Mouse (Mus musculus) neural tube, embryonic 13.5 days (tissue): Measurements from ENCODE around the gene Fndc7. TPM values are rescaled to one million over a fixed set of nuclear protein-coding genes. Genes with fewer than 3 reads are reported as not detected.

Experiments
- ATAC-seq: fragments of 200-750 bp; cut with Nextera tagmentation; 2 replicates; pipeline ENCODE4 v1.8.0; 2017; ENCODE audit warnings: low read depth, mild to moderate bottlenecking, moderate TSS enrichment, moderate library complexity
- H3K27ac ChIP-seq: fragments of 300-500 bp; sonication (generic); replicated peaks from 2 replicates; pipeline ENCODE4 v1.5.1; 2015; ENCODE audit warnings: moderate library complexity, mild to moderate bottlenecking, inconsistent platforms
- H3K27me3 ChIP-seq: fragments of 300-500 bp; sonication (generic); 2 replicates; pipeline ENCODE4 v1.6.1; 2015; ENCODE audit warnings: mild to moderate bottlenecking, inconsistent platforms
- H3K36me3 ChIP-seq: fragments of 300-500 bp; sonication (generic); 2 replicates; pipeline ENCODE4 v1.6.1; 2015; ENCODE audit warnings: mild to moderate bottlenecking, inconsistent platforms
- H3K4me1 ChIP-seq: fragments of 300-500 bp; sonication (generic); replicated peaks from 2 replicates; pipeline ENCODE4 v1.6.1; 2015; ENCODE audit warnings: inconsistent platforms
- H3K4me2 ChIP-seq: fragments of 300-500 bp; sonication (generic); 2 replicates; pipeline ENCODE4 v1.6.1; 2015; ENCODE audit warnings: inconsistent platforms, mild to moderate bottlenecking, moderate library complexity
- H3K4me3 ChIP-seq: fragments of 300-500 bp; sonication (generic); 2 replicates; pipeline ENCODE4 v1.5.1; 2015; ENCODE audit warnings: mild to moderate bottlenecking, inconsistent platforms
- H3K9ac ChIP-seq: fragments of 300-500 bp; sonication (generic); 2 replicates; pipeline ENCODE4 v1.6.1; 2015; ENCODE audit warnings: moderate library complexity, mild to moderate bottlenecking, inconsistent platforms
- H3K9me3 ChIP-seq: fragments of 300-500 bp; sonication (generic); 2 replicates; pipeline ENCODE4 v1.6.1; 2016; ENCODE audit warnings: inconsistent platforms
- WGBS: fragments of 180-500 bp; shearing (Covaris S2); methylation state at CpG from one replicate; pipeline ENCODE4 v1.1.7; 2015; 5-methylcytosine and 5-hydroxymethylcytosine counted together
- polyA plus RNA-seq: library from polyadenylated mRNA; unstranded; fragments of >200 nt; fragmentation: Nextera tagmentation; extraction: Ambion mirVana; gene quantifications from 2 replicates; pipeline ENCODE4 v1.2.1, GENCODE M21; 2015

Gene Fndc7
- polyA plus RNA-seq: 0.28 TPM in 1 of 2 replicates, not detected in the other

DNA sequence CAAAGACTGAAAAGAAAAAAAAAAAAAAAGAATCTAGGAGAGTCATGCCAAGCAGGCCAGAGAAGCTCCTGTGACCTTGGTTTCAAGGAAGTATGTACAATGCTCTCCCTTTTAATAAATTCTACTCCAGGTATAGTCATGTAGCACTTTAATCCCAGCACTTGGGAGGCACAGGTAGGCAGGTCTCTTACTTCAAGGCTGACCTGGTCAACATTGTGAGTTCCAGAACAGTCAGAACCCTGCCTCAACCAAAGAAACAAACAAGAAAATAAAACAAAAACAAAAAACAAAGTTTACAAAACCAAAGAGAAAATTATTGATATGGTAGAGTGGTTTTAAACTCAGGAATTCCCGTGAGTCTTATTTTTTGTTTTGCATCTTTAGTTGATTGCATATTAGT, at the start of gene Fndc7:
Gene Fndc7 (minus strand): TSS at position 101 of the 400 bp plus-strand sequence.
- H3K27me3 ChIP-seq: no peaks in the 10 kb centered on the region
- H3K36me3 ChIP-seq: no peaks in the 10 kb centered on the region
- H3K9me3 ChIP-seq: no peaks in the 10 kb centered on the region
- WGBS: 97% methylated on average over 1 of the region's 1 CpGs
- H3K4me1 ChIP-seq: peaks cover 13% of the 10 kb centered on the region
- no peak within 1 kb of the TSS for H3K4me3 ChIP-seq
- no peak within 1 kb of the TSS for H3K9ac ChIP-seq
- no peak within 1 kb of the TSS for H3K4me2 ChIP-seq
- no peak for ATAC-seq
- H3K27ac ChIP-seq: no peak within 1 kb of the TSS

DNA sequence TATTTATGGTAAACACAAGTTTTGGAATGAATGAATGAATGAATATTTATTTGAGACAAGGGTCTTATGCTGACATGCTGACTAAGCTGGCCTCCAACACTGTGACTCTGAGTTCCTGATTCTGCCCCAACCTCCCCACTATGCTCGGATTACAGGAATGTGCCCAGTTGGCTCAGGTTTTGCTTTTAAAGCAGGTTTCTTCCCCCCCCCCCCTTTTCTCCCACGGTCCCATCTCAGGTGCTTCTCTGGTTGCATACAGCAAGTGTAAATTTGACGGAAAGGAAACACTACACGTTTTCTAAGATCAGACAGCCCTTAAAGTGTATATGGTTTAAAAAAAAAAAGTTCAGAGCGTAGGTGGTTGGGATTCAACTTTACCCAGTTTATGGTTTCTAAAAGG, 49.8 kb upstream of the Fndc7 start, which contains the start of gene Henmt1:
Gene Henmt1 (plus strand): TSS at position 301 of the 400 bp plus-strand sequence.
- no peak for ATAC-seq
- Histone ChIP-seq H3K27ac (no peak within 1 kb of the TSS), H3K9me3 (no peaks in the 10 kb centered on the region), H3K36me3 (no peaks in the 10 kb centered on the region), H3K9ac (peak within 1 kb of the TSS; percentile 50), H3K4me1 (no peaks in the 10 kb centered on the region), H3K4me2 (peak within 1 kb of the TSS; percentile 55), H3K4me3 (peak within 1 kb of the TSS; percentile 38), H3K27me3 (no peaks in the 10 kb centered on the region)
- WGBS: 84% methylated on average over 5 of the region's 5 CpGs

GRCm38 (mm10) chr3:108938691-108939090, 48.9 kb upstream of the Fndc7 start:
- Histone ChIP-seq H3K9ac (no peak overlapping the region), H3K4me3 (no peak overlapping the region), H3K27me3 (no peaks in the 10 kb centered on the region), H3K9me3 (no peaks in the 10 kb centered on the region), H3K36me3 (no peaks in the 10 kb centered on the region), H3K4me2 (no peak overlapping the region), H3K4me1 (no peaks in the 10 kb centered on the region), H3K27ac (no peak overlapping the region)
- ATAC-seq: no peak
- WGBS: 96% methylated on average over 5 of the region's 5 CpGs

- H3K4me2 ChIP-seq: no peak overlapping the region
- no peaks in the 10 kb centered on the region for H3K4me1 ChIP-seq
- H3K36me3 ChIP-seq: no peaks in the 10 kb centered on the region
- H3K9ac ChIP-seq: no peak overlapping the region
- H3K27me3 ChIP-seq: no peaks in the 10 kb centered on the region
- H3K27ac ChIP-seq: no peak overlapping the region
- no peak for ATAC-seq
- WGBS: 90% methylated on average over 6 of the region's 6 CpGs
- no peak overlapping the region for H3K4me3 ChIP-seq
- H3K9me3 ChIP-seq: no peaks in the 10 kb centered on the region
These were observed 43.7 kb upstream of the Fndc7 start for GRCm38 (mm10) chr3:108933557-108933956.

DNA sequence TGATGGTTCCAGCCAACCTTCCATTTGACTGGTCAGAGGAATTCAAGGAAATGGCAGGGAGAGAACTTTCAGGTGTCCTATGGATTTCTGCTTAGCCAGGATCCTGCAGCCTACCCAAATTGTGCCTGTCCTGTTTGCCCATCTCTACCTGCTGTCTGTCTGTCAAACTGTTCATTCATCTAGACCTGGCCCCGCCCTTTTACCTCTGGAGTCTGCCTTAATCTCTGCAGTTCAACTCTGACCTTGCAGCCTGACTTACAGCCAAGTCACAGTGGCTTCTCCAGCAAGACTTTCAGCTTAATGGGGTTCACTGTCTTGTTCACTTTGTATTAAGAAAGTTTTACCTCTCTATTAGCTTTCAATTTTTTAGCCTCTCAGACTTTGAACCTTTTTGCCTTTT, 36.5 kb upstream of the Fndc7 start:
- Histone ChIP-seq H3K9ac (no peak overlapping the region), H3K36me3 (no peaks in the 10 kb centered on the region), H3K27ac (no peak overlapping the region), H3K4me1 (no peaks in the 10 kb centered on the region), H3K4me2 (no peak overlapping the region), H3K9me3 (no peaks in the 10 kb centered on the region), H3K27me3 (no peaks in the 10 kb centered on the region), H3K4me3 (no peak overlapping the region)
- no peak for ATAC-seq
- 65% methylated on average over 1 of the region's 1 CpGs for WGBS

DNA sequence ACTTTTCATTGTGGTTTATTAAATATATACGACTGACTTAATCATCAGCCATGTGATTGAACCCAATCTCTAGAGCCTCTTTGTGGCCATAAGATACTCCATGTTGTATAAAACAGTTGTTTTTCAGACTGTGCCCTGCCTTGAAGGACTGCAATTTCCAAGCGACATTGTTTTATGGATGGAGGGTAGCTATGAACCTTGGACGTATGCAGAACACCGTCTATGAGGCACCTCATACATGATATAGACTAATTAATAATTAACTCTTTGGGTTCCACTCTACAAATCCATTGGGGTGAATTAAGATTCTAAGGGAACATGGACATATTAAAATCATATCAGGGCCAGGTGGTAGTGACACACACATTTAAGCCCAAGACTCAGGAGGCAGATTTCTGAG, 35.9 kb upstream of the Fndc7 start:
- ATAC-seq: no peak
- Histone ChIP-seq H3K4me3 (no peak overlapping the region), H3K9ac (no peak overlapping the region), H3K36me3 (no peaks in the 10 kb centered on the region), H3K27me3 (no peaks in the 10 kb centered on the region), H3K27ac (no peak overlapping the region), H3K4me1 (no peaks in the 10 kb centered on the region), H3K4me2 (no peak overlapping the region), H3K9me3 (no peaks in the 10 kb centered on the region)
- 86% methylated on average over 4 of the region's 4 CpGs for WGBS

DNA sequence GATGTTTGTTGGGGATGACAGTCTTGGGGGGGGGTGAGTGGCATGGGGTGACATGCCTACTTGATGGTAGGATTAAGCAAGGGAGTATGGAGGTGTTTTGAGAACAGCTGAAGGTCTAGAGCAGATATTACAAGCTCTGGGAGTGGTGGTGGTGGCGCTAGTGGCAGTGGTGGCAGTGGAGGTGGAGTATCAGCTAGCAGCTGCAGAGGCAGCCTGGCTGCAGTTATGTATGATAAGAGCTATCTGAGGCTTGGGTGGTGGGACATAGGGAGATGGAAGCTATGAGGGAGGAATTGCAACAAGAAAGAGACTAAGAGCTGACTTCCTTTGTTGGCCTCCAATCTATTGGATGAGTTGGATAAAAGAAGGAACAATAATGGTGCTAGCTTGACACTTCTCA, 32.0 kb upstream of the Fndc7 start:
- no peak overlapping the region for H3K27ac ChIP-seq
- no peak overlapping the region for H3K4me2 ChIP-seq
- H3K9me3 ChIP-seq: no peaks in the 10 kb centered on the region
- H3K4me1 ChIP-seq: no peaks in the 10 kb centered on the region
- H3K27me3 ChIP-seq: no peaks in the 10 kb centered on the region
- 96% methylated on average over 1 of the region's 1 CpGs for WGBS
- H3K36me3 ChIP-seq: no peaks in the 10 kb centered on the region
- no peak overlapping the region for H3K9ac ChIP-seq
- ATAC-seq: no peak
- no peak overlapping the region for H3K4me3 ChIP-seq

DNA sequence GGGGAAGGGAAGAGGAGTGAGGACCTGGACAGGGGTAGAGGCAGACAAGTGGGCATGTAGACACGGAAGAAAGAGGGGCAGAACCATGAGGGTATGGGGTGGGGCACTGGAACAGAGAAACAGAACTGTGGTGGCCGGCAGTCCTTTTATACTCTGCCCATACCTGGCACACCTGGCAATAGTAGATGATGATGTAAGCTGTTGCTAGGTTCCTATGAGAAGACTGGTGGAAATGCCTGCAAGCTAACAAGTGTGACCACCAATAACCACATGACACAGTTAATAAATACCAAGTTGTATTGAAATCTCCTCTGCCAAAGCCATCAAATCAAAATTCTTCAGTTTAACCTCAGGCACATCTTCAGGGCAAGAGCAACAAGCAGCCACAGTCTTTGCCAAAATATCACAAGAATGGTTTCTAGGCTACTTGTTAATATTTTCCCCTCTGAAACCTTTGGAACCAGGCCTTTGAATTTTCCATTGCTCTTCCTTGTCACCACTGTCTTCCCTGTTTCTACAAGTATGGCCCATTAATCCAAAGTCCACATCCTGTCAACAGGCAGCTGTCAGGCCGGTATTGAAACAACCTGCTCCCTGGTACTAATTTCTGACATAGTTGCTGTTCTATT, 30.7 kb upstream of the Fndc7 start:
- no peak overlapping the region for H3K9ac ChIP-seq
- no peak overlapping the region for H3K4me3 ChIP-seq
- H3K36me3 ChIP-seq: no peaks in the 10 kb centered on the region
- no peak overlapping the region for H3K27ac ChIP-seq
- 94% methylated on average over 3 of the region's 3 CpGs for WGBS
- H3K9me3 ChIP-seq: no peaks in the 10 kb centered on the region
- no peaks in the 10 kb centered on the region for H3K27me3 ChIP-seq
- H3K4me2 ChIP-seq: no peak overlapping the region
- H3K4me1 ChIP-seq: no peaks in the 10 kb centered on the region
- ATAC-seq: no peak

DNA sequence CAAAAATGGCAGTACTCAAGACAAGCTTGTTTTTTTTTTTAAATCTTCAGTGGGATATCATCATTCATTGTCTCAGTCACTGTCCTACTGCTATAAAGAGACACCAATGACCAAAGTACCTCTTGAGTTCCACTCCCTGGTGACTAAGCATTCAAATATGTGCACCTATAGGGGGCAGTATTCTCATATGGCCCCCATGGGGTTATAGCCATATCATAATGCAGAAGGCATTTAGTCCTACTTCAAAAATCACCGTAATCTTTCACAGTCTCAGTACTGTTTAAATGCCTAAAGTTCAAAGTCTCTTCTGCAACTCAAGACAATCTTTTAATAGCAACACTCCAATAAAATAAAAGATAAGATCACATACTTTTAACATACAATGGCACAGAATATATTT, 29.0 kb upstream of the Fndc7 start:
- ATAC-seq: no peak

DNA sequence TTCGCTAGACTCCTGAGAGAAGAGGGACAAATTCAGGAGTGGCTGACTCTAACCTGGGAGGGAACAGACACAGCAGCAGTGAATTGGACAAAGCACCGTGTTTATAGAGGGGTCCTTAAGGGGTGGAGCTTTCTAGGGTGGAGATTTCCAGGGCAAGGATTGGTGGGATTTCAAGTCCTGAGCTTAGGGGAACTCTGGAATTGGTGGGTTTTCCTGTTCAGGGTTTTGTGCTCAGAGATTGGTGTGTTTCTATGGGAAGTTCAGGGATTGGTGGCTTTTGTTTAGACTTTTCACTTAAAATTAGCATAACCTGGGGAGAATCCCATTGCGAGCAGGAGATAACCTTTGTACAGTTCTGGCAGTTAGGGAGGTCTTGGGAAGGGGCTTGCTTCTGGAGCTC, 28.2 kb upstream of the Fndc7 start:
- H3K4me2 ChIP-seq: no peak overlapping the region
- no peaks in the 10 kb centered on the region for H3K36me3 ChIP-seq
- ATAC-seq: no peak
- H3K4me3 ChIP-seq: no peak overlapping the region
- H3K27me3 ChIP-seq: no peaks in the 10 kb centered on the region
- no peaks in the 10 kb centered on the region for H3K4me1 ChIP-seq
- no peaks in the 10 kb centered on the region for H3K9me3 ChIP-seq
- H3K9ac ChIP-seq: no peak overlapping the region
- H3K27ac ChIP-seq: no peak overlapping the region
- 67% methylated on average over 3 of the region's 3 CpGs for WGBS

More for the DNA sequence above, 29.0 kb upstream of the Fndc7 start:
- 98% methylated on average over 1 of the region's 1 CpGs for WGBS
- Histone ChIP-seq H3K27me3 (no peaks in the 10 kb centered on the region), H3K4me3 (no peak overlapping the region), H3K9ac (no peak overlapping the region), H3K9me3 (no peaks in the 10 kb centered on the region), H3K36me3 (no peaks in the 10 kb centered on the region), H3K27ac (no peak overlapping the region), H3K4me1 (no peaks in the 10 kb centered on the region), H3K4me2 (no peak overlapping the region)

GRCm38 (mm10) chr3:108916857-108917256, 27.0 kb upstream of the Fndc7 start:
- Histone ChIP-seq H3K4me1 (0 out of 2 replicates have a peak, but pooled peaks cover 6% of the 10 kb centered on the region), H3K9me3 (no peaks in the 10 kb centered on the region), H3K4me3 (no peak overlapping the region), H3K27me3 (no peaks in the 10 kb centered on the region), H3K4me2 (no peak overlapping the region), H3K27ac (no peak overlapping the region), H3K9ac (no peak overlapping the region), H3K36me3 (no peaks in the 10 kb centered on the region)
- ATAC-seq: no peak
- 53% methylated on average over 4 of the region's 4 CpGs for WGBS

- 84% methylated on average over 1 of the region's 1 CpGs for WGBS
- no peak for ATAC-seq
- H3K4me1 ChIP-seq: 0 out of 2 replicates have a peak, but pooled peaks cover 6% of the 10 kb centered on the region
- H3K9me3 ChIP-seq: no peaks in the 10 kb centered on the region
- no peak overlapping the region for H3K27ac ChIP-seq
- no peak overlapping the region for H3K4me3 ChIP-seq
- no peaks in the 10 kb centered on the region for H3K36me3 ChIP-seq
- H3K27me3 ChIP-seq: no peaks in the 10 kb centered on the region
- no peak overlapping the region for H3K4me2 ChIP-seq
- no peak overlapping the region for H3K9ac ChIP-seq
These were observed 26.2 kb upstream of the Fndc7 start for GRCm38 (mm10) chr3:108915999-108916398.
